Mouse (Mus musculus): ENCODE measurements around the gene Tas1r1. TPM values are rescaled to one million over a fixed set of nuclear protein-coding genes. Genes with fewer than 3 reads are reported as not detected.

Tas1r1 gene
- polyA plus RNA-seq, 1 experiment from 2014 or later: 0.59 TPM

GRCm38 (mm10) chr4:152021568-152022097 is 16.7 kb downstream of the Tas1r1 start:
- ATAC-seq (ENCODE audit: insufficient number of reproducible peaks, insufficient read depth, low FRiP score, low TSS enrichment, low read depth): no peak
- no peak overlapping the region for H3K27ac ChIP-seq
- no peaks in the 10 kb centered on the region for H3K27me3 ChIP-seq
- peaks cover 25% of the 10 kb centered on the region for H3K4me1 ChIP-seq
- H3K9me3 ChIP-seq: no peaks in the 10 kb centered on the region
- H3K36me3 ChIP-seq: peaks cover 76% of the 10 kb centered on the region
- no peak overlapping the region for H3K4me2 ChIP-seq
- H3K9ac ChIP-seq: no peak overlapping the region
- H3K4me3 ChIP-seq: no peak overlapping the region
- WGBS: 81% methylated on average over 12 of the region's 12 CpGs

- Histone ChIP-seq H3K9ac (no peak overlapping the region), H3K4me1 (peaks cover 9% of the 10 kb centered on the region; the same call in 1 of the 2 replicates)
Measured at GRCm38 (mm10) chr4:152020024-152020423, 18.3 kb downstream of the Tas1r1 start.

GRCm38 (mm10) chr4:152019073-152019472 is 19.3 kb downstream of the Tas1r1 start:
- no peaks in the 10 kb centered on the region for H3K27me3 ChIP-seq
- no peak overlapping the region for H3K9ac ChIP-seq
- H3K36me3 ChIP-seq: peaks cover 83% of the 10 kb centered on the region
- no peak overlapping the region for H3K27ac ChIP-seq
- H3K9me3 ChIP-seq: no peaks in the 10 kb centered on the region
- H3K4me3 ChIP-seq: no peak overlapping the region
- ATAC-seq (ENCODE audit: insufficient number of reproducible peaks, insufficient read depth, low FRiP score, low TSS enrichment, low read depth): no peak
- H3K4me1 ChIP-seq: no peaks in the 10 kb centered on the region
- 83% methylated on average over 6 of the region's 6 CpGs for WGBS
- H3K4me2 ChIP-seq: no peak overlapping the region

More at GRCm38 (mm10) chr4:152020024-152020423, 18.3 kb downstream of the Tas1r1 start:
- Histone ChIP-seq H3K27ac (no peak overlapping the region), H3K36me3 (peaks cover 82% of the 10 kb centered on the region), H3K27me3 (no peaks in the 10 kb centered on the region), H3K4me2 (no peak overlapping the region), H3K9me3 (no peaks in the 10 kb centered on the region), H3K4me3 (no peak overlapping the region)
- 93% methylated on average over 21 of the region's 21 CpGs for WGBS
- ATAC-seq (ENCODE audit: insufficient number of reproducible peaks, insufficient read depth, low FRiP score, low TSS enrichment, low read depth): no peak

GRCm38 (mm10) chr4:152013036-152013813 is 25.1 kb downstream of the Tas1r1 start:
- 86% methylated on average over 12 of the region's 12 CpGs for WGBS
- Histone ChIP-seq H3K27ac (no peak overlapping the region), H3K4me1 (peaks cover 30% of the 10 kb centered on the region), H3K9ac (no peak overlapping the region), H3K27me3 (no peaks in the 10 kb centered on the region), H3K4me2 (no peak overlapping the region), H3K4me3 (no peak overlapping the region), H3K9me3 (no peaks in the 10 kb centered on the region), H3K36me3 (peaks cover 46% of the 10 kb centered on the region)
- no peak for ATAC-seq (ENCODE audit: insufficient number of reproducible peaks, insufficient read depth, low FRiP score, low TSS enrichment, low read depth)

DNA sequence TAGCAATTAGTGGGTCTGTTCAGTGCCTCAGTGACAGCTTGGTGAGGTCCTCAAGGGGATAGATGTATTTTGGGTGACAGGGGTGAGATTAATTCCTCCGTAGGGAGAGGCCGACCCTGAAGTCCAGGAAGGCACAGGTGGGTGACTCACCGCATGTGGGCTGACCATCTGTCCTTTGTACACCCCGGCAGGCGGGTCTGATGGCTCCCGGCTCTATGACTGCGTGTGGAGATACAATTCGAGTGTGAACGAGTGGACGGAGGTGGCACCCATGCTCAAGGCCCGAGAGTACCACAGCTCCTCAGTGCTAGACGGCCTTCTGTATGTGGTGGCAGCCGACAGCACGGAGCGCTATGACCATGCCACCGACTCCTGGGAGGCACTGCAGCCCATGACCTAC is 26.3 kb downstream of the Tas1r1 start:
- Histone ChIP-seq H3K4me3 (no peak overlapping the region), H3K9me3 (no peaks in the 10 kb centered on the region), H3K4me2 (peak overlapping the region; percentile 100; the same call in 1 of the 2 replicates), H3K4me1 (peaks cover 41% of the 10 kb centered on the region), H3K36me3 (peaks cover 44% of the 10 kb centered on the region), H3K27ac (no peak overlapping the region), H3K27me3 (peaks cover 11% of the 10 kb centered on the region), H3K9ac (no peak overlapping the region)
- WGBS: 91% methylated on average over 16 of the region's 16 CpGs
- no peak for ATAC-seq (ENCODE audit: insufficient number of reproducible peaks, insufficient read depth, low FRiP score, low TSS enrichment, low read depth)

GRCm38 (mm10) chr4:152011171-152011760 is 27.1 kb downstream of the Tas1r1 start:
- no peak for ATAC-seq (ENCODE audit: insufficient number of reproducible peaks, insufficient read depth, low FRiP score, low TSS enrichment, low read depth)
- peak overlapping the region; percentile 78 for H3K9ac ChIP-seq
- 66% methylated on average over 8 of the region's 8 CpGs for WGBS
- H3K36me3 ChIP-seq: peaks cover 41% of the 10 kb centered on the region
- peak overlapping the region; percentile 75 for H3K4me3 ChIP-seq
- H3K4me2 ChIP-seq: peak overlapping the region; percentile 100
- no peak overlapping the region; the same call in 1 of the 2 replicates for H3K27ac ChIP-seq
- peaks cover 14% of the 10 kb centered on the region for H3K27me3 ChIP-seq
- H3K4me1 ChIP-seq: peaks cover 44% of the 10 kb centered on the region
- no peaks in the 10 kb centered on the region for H3K9me3 ChIP-seq

GRCm38 (mm10) chr4:152010707-152011134 is 27.6 kb downstream of the Tas1r1 start:
- Histone ChIP-seq H3K9ac (peak overlapping the region; percentile 78), H3K4me3 (peak overlapping the region; percentile 75), H3K9me3 (no peaks in the 10 kb centered on the region), H3K4me1 (peaks cover 44% of the 10 kb centered on the region), H3K27me3 (peaks cover 14% of the 10 kb centered on the region), H3K4me2 (peak overlapping the region; percentile 100), H3K36me3 (peaks cover 36% of the 10 kb centered on the region), H3K27ac (no peak overlapping the region; the same call in 1 of the 2 replicates)
- no peak for ATAC-seq (ENCODE audit: insufficient number of reproducible peaks, insufficient read depth, low FRiP score, low TSS enrichment, low read depth)
- 9% methylated on average over 13 of the region's 13 CpGs for WGBS

- Histone ChIP-seq H3K27ac (peak overlapping the region; percentile 88), H3K27me3 (peaks cover 14% of the 10 kb centered on the region), H3K4me2 (peak overlapping the region; percentile 100), H3K9ac (peak overlapping the region; percentile 78), H3K36me3 (peaks cover 31% of the 10 kb centered on the region), H3K9me3 (no peaks in the 10 kb centered on the region), H3K4me1 (peaks cover 44% of the 10 kb centered on the region), H3K4me3 (peak overlapping the region; percentile 75)
- WGBS: 2% methylated on average over 10 of the region's 10 CpGs
- no peak for ATAC-seq (ENCODE audit: insufficient number of reproducible peaks, insufficient read depth, low FRiP score, low TSS enrichment, low read depth)
Measured at GRCm38 (mm10) chr4:152010091-152010706, 28.2 kb downstream of the Tas1r1 start.

DNA sequence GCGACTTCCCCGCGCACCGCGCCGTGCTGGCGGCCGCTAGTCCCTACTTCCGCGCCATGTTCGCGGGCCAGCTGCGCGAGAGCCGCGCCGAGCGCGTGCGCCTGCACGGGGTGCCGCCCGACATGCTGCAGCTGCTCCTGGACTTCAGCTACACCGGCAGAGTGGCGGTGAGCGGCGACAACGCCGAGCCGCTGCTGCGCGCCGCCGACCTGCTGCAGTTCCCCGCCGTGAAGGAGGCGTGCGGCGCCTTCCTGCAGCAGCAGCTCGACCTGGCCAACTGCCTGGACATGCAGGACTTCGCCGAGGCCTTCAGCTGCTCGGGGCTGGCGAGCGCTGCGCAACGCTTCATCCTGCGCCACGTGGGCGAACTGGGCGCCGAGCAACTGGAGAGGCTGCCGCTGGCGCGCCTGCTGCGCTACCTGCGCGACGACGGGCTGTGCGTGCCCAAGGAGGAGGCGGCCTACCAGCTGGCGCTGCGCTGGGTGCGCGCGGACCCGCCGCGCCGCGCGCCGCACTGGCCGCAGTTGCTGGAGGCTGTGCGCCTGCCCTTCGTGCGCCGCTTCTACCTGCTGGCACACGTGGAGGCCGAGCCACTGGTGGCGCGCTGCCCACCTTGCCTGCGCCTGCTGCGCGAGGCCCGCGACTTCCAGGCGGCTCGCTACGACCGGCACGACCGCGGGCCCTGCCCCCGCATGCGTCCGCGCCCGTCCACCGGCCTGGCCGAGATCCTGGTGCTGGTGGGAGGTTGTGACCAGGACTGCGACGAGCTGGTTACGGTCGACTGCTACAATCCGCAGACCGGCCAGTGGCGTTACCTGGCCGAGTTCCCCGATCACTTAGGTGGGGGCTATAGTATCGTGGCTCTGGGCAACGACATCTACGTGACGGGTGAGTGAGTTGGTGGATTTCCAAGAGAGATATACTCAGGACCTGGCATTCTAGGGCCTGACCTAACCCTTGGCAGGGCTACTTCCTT is 29.0 kb downstream of the Tas1r1 start:
- under 1% methylated on average over 115 of the region's 115 CpGs for WGBS
- Histone ChIP-seq H3K4me1 (peaks cover 44% of the 10 kb centered on the region), H3K4me2 (peak overlapping the region; percentile 100), H3K27ac (peak overlapping the region; percentile 88), H3K9me3 (no peaks in the 10 kb centered on the region), H3K9ac (peak overlapping the region; percentile 78), H3K4me3 (peak overlapping the region; percentile 75), H3K27me3 (peaks cover 14% of the 10 kb centered on the region), H3K36me3 (peaks cover 24% of the 10 kb centered on the region)
- peak; percentile 48 for ATAC-seq (ENCODE audit: insufficient number of reproducible peaks, insufficient read depth, low FRiP score, low TSS enrichment, low read depth)

DNA sequence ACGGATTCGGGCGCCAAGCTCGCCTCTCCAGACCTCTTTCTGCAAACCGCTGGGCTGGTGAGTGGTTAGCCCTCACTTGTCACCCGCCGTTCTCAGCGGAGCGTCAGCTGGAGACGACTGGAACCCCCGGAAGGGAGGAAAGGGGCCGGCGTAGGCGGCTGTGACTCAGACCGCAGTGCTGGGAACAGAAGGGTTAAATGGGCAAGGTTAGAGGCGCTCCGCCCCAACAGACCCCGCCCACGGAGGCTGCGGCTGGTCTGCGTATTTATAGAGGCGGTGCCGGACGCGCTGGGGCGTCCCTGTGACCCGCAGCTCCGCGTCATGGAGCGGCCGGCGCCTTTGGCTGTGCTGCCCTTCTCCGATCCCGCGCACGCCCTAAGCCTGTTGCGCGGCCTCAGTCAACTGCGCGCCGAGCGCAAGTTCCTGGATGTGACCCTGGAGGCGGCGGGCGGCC is 29.7 kb downstream of the Tas1r1 start, which contains the start of gene Klhl21:
Gene Klhl21, plus strand, starts transcription at position 182 of the 454 bp plus-strand sequence.
- Histone ChIP-seq H3K36me3 (peaks cover 17% of the 10 kb centered on the region), H3K4me3 (peak within 1 kb of the TSS; percentile 75), H3K4me2 (peak within 1 kb of the TSS; percentile 100), H3K9me3 (no peaks in the 10 kb centered on the region), H3K27me3 (peaks cover 14% of the 10 kb centered on the region), H3K9ac (peak within 1 kb of the TSS; percentile 78), H3K4me1 (peaks cover 44% of the 10 kb centered on the region), H3K27ac (peak within 1 kb of the TSS; percentile 88)
- under 1% methylated on average over 43 of the region's 45 CpGs for WGBS
- ATAC-seq (ENCODE audit: insufficient number of reproducible peaks, insufficient read depth, low FRiP score, low TSS enrichment, low read depth): peak; percentile 83
